9 mouse cellular contexts compared by ENCODE assay signal in the genomic region with DNA sequence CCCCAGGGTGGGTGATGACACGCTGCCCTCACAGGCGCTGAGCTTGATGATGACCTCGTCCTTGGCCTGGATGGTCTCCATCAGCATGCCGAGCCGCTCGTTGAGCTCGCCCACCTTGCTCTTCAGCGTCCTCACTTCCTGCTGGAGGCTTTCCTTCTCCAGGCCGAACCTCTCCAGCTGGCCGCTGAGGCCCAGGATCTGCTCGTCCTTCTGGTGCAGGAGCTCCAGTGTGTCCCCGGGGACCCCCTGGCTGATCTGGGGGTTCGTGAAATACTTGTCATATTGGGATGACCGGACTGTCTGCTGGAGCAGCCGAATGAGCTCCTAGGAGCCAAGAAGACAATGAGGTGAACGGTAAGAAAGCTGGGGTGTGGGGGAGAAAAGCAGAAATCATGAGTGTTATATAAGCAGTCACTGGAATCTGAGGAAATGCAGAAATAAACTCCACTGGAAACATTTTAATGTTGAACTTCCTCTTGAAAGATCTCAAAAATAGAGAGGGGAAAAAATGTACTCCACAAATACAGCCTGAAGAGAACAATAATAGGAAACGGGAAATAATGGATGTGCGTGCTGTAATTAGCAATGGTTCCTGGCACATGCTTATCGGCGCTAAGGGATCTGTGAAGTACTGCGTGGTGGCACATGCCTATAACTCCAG. TPM values are rescaled to one million over a fixed set of nuclear protein-coding genes. Genes with fewer than 3 reads are reported as not detected.
DNase-seq lines count a peak whose midpoint lies in the region; ATAC-seq and TF ChIP-seq lines count a peak whose summit lies in the region.
"Had no signal": no experiment of that assay in that cellular context is flagged by ENCODE, and none has a peak within 500 bp of the region (broad histone marks: within the 10 kb centered on the region; RNA-seq: fewer than 3 reads in every experiment).

No protein-coding gene starts in this region.

- WGBS in macrophage (ENCODE audit: missing documents): 58% methylated on average over 20 of the region's 21 CpGs
- WGBS in cerebellum, adult 2 months: 73% methylated on average over 21 of the region's 21 CpGs

- TF ChIP-seq CTCF in cerebellum, adult 2 months (IDR thresholded peaks at IDR 0.05; ENCODE audit: borderline replicate concordance, insufficient read depth, low read depth, low read length): no peak

- H3K36me3 ChIP-seq in macrophage (ENCODE audit: inconsistent target): peaks cover 56% of the 10 kb centered on the region

- TF ChIP-seq POLR2A in cerebellum, adult 2 months (IDR thresholded peaks at IDR 0.05; ENCODE audit: borderline replicate concordance, insufficient read depth, low read length): no peak

- ATAC-seq in inflammation-experienced regulatory T-cells, adult 6 months: no peak

- no peak overlapping the region for H3K4me3 ChIP-seq in macrophage (ENCODE audit: inconsistent target)
- no peak overlapping the region for H3K4me3 ChIP-seq in cerebellum, adult 2 months (replicated peaks; ENCODE audit: insufficient read depth, low read depth, low read length)
- H3K4me3 ChIP-seq: embryonic facial prominence, embryonic 12.5 days had no signal

- H3K79me2 ChIP-seq in macrophage (ENCODE audit: inconsistent target): peaks cover 46% of the 10 kb centered on the region

- H3K27ac ChIP-seq in macrophage: peak overlapping the region; percentile 83
- H3K27ac ChIP-seq in cerebellum, adult 2 months (ENCODE audit: insufficient read depth, low read length): no peak overlapping the region
- H3K27ac ChIP-seq: embryonic facial prominence, embryonic 12.5 days had no signal

- H3K27me3 ChIP-seq in cerebellum, adult 2 months (ENCODE audit: control insufficient read depth, insufficient read depth, low read length): no peaks in the 10 kb centered on the region
- H3K27me3 ChIP-seq: embryonic facial prominence, embryonic 12.5 days had no signal

- H3K4me1 ChIP-seq in cerebellum, adult 2 months (ENCODE audit: control insufficient read depth, insufficient read depth, low read length): peaks cover 6% of the 10 kb centered on the region; the same call in 1 of the 2 replicates
- H3K4me1 ChIP-seq: embryonic facial prominence, embryonic 12.5 days had no signal

- DNase-seq in layer of hippocampus, adult 11-12 months (ENCODE audit: low spot score): peak; percentile 17
- DNase-seq in layer of hippocampus, adult 9-10 months (ENCODE audit: low spot score): no peak
- peak; percentile 60 to 71 for DNase-seq in heart, adult 9 months (ENCODE audit: low spot score in 2 of 2)
- peak; percentile 51 for DNase-seq in kidney, postnatal 10 days
- DNase-seq in embryo, embryonic 10.5 days (ENCODE audit: low spot score): no peak
- no peak for DNase-seq in cerebellum, adult 2 months

RNA-seq across cellular contexts. Expression of gene Tbc1d2b, which starts 44.4 kb away (rescaled TPM):
- 100 to 1,000 TPM; 104 to 459 (median 241) TPM for total RNA-seq in macrophage (2018; cell fraction: chromatin; rRNA removed)
- 100 to 1,000 TPM in 2 of 26 experiments, 10 to 100 TPM in 24; 58.3 to 112 (median 76.4) TPM for total RNA-seq in macrophage (2018; cell fraction: cytosol; rRNA removed)
- 100 to 1,000 TPM; 110 to 294 (median 189) TPM for total RNA-seq in macrophage (2018; cell fraction: nucleus; rRNA removed)
- 31.2 to 52.4 TPM (median 52.4 TPM) in 3 replicates for polyA plus RNA-seq in macrophage (2018)
- polyA plus RNA-seq in inflammation-experienced regulatory T-cells, adult 6 months (2017; shearing (Covaris generic)): 10 to 100 TPM; 10.6 to 14.0 (median 10.8) TPM
- polyA plus RNA-seq in cerebellum, adult 2 months (2012; rRNA removed): 14.9 and 18.4 TPM in 2 replicates

Comparison
In these comparisons a context has a peak if more than half of its experiments do, and no peak if none do; other contexts are left out.
1. DNase-seq: peak in layer of hippocampus, adult 11-12 months (single experiment), heart, adult 9 months (2 of 2) and kidney, postnatal 10 days (single experiment); none in layer of hippocampus, adult 9-10 months (single experiment), embryo, embryonic 10.5 days (single experiment) and cerebellum, adult 2 months (0 of 2).